Mouse (Mus musculus) neural tube, embryonic 13.5 days (tissue): ENCODE data around the gene Usp45. TPM values are rescaled to one million over a fixed set of nuclear protein-coding genes. Genes with fewer than 3 reads are reported as not detected.
"Not testable (repeated sequence)": the region's sequence is repeated elsewhere in the genome, so short reads cannot be mapped to it uniquely, and the experiment has no call there.

Experiments used
- ATAC-seq: fragments of 200-750 bp; cut with Nextera tagmentation; 2 replicates; pipeline ENCODE4 v1.8.0; 2017; ENCODE audit warnings: low read depth, mild to moderate bottlenecking, moderate TSS enrichment, moderate library complexity
- H3K27ac ChIP-seq: fragments of 300-500 bp; sonication (generic); replicated peaks from 2 replicates; pipeline ENCODE4 v1.5.1; 2015; ENCODE audit warnings: moderate library complexity, mild to moderate bottlenecking, inconsistent platforms
- H3K27me3 ChIP-seq: fragments of 300-500 bp; sonication (generic); 2 replicates; pipeline ENCODE4 v1.6.1; 2015; ENCODE audit warnings: mild to moderate bottlenecking, inconsistent platforms
- H3K36me3 ChIP-seq: fragments of 300-500 bp; sonication (generic); 2 replicates; pipeline ENCODE4 v1.6.1; 2015; ENCODE audit warnings: mild to moderate bottlenecking, inconsistent platforms
- H3K4me1 ChIP-seq: fragments of 300-500 bp; sonication (generic); replicated peaks from 2 replicates; pipeline ENCODE4 v1.6.1; 2015; ENCODE audit warnings: inconsistent platforms
- H3K4me2 ChIP-seq: fragments of 300-500 bp; sonication (generic); 2 replicates; pipeline ENCODE4 v1.6.1; 2015; ENCODE audit warnings: inconsistent platforms, mild to moderate bottlenecking, moderate library complexity
- H3K4me3 ChIP-seq: fragments of 300-500 bp; sonication (generic); 2 replicates; pipeline ENCODE4 v1.5.1; 2015; ENCODE audit warnings: mild to moderate bottlenecking, inconsistent platforms
- H3K9ac ChIP-seq: fragments of 300-500 bp; sonication (generic); 2 replicates; pipeline ENCODE4 v1.6.1; 2015; ENCODE audit warnings: moderate library complexity, mild to moderate bottlenecking, inconsistent platforms
- H3K9me3 ChIP-seq: fragments of 300-500 bp; sonication (generic); 2 replicates; pipeline ENCODE4 v1.6.1; 2016; ENCODE audit warnings: inconsistent platforms
- WGBS: fragments of 180-500 bp; shearing (Covaris S2); methylation state at CpG from one replicate; pipeline ENCODE4 v1.1.7; 2015; 5-methylcytosine and 5-hydroxymethylcytosine counted together
- polyA plus RNA-seq: library from polyadenylated mRNA; unstranded; fragments of >200 nt; fragmentation: Nextera tagmentation; extraction: Ambion mirVana; gene quantifications from 2 replicates; pipeline ENCODE4 v1.2.1, GENCODE M21; 2015

Usp45 gene
- polyA plus RNA-seq: 6.5 and 8.4 TPM in 2 replicates

- H3K4me2 ChIP-seq: peak within 1 kb of the TSS; percentile 61
- peak within 1 kb of the TSS; percentile 51 for H3K4me3 ChIP-seq
- peak; percentile 95 for ATAC-seq
- H3K4me1 ChIP-seq: peaks cover 6% of the 10 kb centered on the region
- H3K27ac ChIP-seq: peak within 1 kb of the TSS; percentile 34
- no peaks in the 10 kb centered on the region for H3K27me3 ChIP-seq
- WGBS: 3% methylated on average over 17 of the region's 17 CpGs
- H3K9ac ChIP-seq: peak within 1 kb of the TSS; percentile 74
- no peaks in the 10 kb centered on the region for H3K36me3 ChIP-seq
- H3K9me3 ChIP-seq: no peaks in the 10 kb centered on the region
These were observed at the start of gene Usp45, which contains the start of gene Tstd3 for GRCm38 (mm10) chr4:21766863-21767304. TSS of gene Usp45 (plus strand) at chr4:21767156. TSS of gene Tstd3 (minus strand) at chr4:21767212.

GRCm38 (mm10) chr4:21722752-21723334 is 44.1 kb upstream of the Usp45 start:
- Histone ChIP-seq H3K9me3 (no peaks in the 10 kb centered on the region), H3K27ac (no peak overlapping the region), H3K27me3 (no peaks in the 10 kb centered on the region), H3K4me1 (no peaks in the 10 kb centered on the region), H3K9ac (no peak overlapping the region), H3K4me2 (no peak overlapping the region), H3K36me3 (no peaks in the 10 kb centered on the region), H3K4me3 (no peak overlapping the region)
- ATAC-seq: no peak
- 50% methylated on average over 7 of the region's 7 CpGs for WGBS

GRCm38 (mm10) chr4:21726912-21727614 is 39.9 kb upstream of the Usp45 start:
- no peaks in the 10 kb centered on the region for H3K36me3 ChIP-seq
- H3K9me3 ChIP-seq: no peaks in the 10 kb centered on the region
- peak overlapping the region; percentile 88 for H3K9ac ChIP-seq
- peaks cover 14% of the 10 kb centered on the region for H3K4me1 ChIP-seq
- peak overlapping the region; percentile 60 for H3K4me3 ChIP-seq
- peak overlapping the region; percentile 80 for H3K4me2 ChIP-seq
- no peaks in the 10 kb centered on the region for H3K27me3 ChIP-seq
- peak; percentile 82 for ATAC-seq
- WGBS: under 1% methylated on average over 22 of the region's 22 CpGs
- H3K27ac ChIP-seq: peak overlapping the region; percentile 88

DNA sequence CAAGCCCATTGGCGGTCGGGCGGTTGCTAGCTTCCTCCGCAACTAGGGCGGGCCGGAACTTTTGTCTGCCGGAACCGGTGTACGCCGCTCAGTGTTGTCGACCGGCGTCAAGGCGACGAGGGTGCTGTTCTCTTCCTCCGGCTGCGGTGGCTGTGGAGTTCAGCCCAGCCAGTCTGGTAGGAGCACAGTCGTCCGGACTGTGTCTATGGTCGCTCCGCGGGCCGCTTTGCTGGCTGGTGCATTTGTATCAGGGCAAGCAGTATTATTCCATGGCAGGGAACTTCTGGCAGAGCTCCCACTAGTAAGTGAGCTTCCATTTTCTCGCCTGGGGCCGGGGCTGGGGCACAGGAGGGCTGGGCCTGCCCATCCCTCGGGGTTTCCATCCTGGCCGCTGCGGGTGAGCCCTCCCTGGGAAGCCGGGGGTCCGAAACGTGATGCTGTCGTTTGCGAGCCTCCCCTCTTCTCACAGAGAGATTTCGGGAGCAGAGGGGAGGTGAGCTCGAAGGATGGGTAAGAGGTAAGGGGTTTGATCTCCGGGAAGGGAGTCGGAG is 39.3 kb upstream of the Usp45 start, which contains the start of gene Ccnc:
Gene Ccnc, plus strand, starts transcription at position 87 of the 551 bp plus-strand sequence.
- 1% methylated on average over 37 of the region's 37 CpGs for WGBS
- no peaks in the 10 kb centered on the region for H3K27me3 ChIP-seq
- H3K9ac ChIP-seq: peak within 1 kb of the TSS; percentile 88
- H3K4me2 ChIP-seq: peak within 1 kb of the TSS; percentile 80
- peaks cover 14% of the 10 kb centered on the region for H3K4me1 ChIP-seq
- peaks cover under 1% of the 10 kb centered on the region for H3K36me3 ChIP-seq
- ATAC-seq: peak; percentile 98
- peak within 1 kb of the TSS; percentile 88 for H3K27ac ChIP-seq
- peak within 1 kb of the TSS; percentile 60 for H3K4me3 ChIP-seq
- no peaks in the 10 kb centered on the region for H3K9me3 ChIP-seq

- no peak overlapping the region for H3K27ac ChIP-seq
- no peak for ATAC-seq
- H3K4me1 ChIP-seq: no peaks in the 10 kb centered on the region
- no peak overlapping the region for H3K4me2 ChIP-seq
- H3K9me3 ChIP-seq: no peaks in the 10 kb centered on the region
- H3K36me3 ChIP-seq: peaks cover 57% of the 10 kb centered on the region
- no peak overlapping the region for H3K4me3 ChIP-seq
- no peaks in the 10 kb centered on the region for H3K27me3 ChIP-seq
- 92% methylated on average over 4 of the region's 4 CpGs for WGBS
- H3K9ac ChIP-seq: no peak overlapping the region
These were observed 27.8 kb upstream of the Usp45 start for GRCm38 (mm10) chr4:21739169-21739568.

DNA sequence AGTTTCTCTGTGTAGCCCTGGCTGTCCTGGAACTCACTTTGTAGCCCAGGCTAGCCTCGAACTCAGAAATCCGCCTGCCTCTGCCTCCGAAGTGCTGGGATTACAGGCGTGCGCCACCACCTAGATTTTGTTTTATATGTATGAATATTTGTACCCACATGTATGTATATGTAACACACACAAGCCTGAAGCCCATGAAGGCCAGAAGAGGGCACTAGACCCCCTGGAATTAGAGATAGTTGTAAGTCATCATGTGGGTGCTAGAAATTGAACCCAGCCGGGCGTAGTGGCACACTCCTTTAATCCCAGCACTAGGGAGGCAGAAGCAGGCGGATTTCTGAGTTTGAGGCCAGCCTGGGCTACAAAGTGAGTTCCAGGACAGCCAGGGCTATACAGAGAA is 22.8 kb upstream of the Usp45 start:
- not testable (repeated sequence) for H3K27me3 ChIP-seq, H3K4me3 ChIP-seq, H3K4me1 ChIP-seq, H3K27ac ChIP-seq, ATAC-seq, H3K9ac ChIP-seq, H3K4me2 ChIP-seq, H3K9me3 ChIP-seq
- 97% methylated on average over 8 of the region's 8 CpGs for WGBS
- H3K36me3 ChIP-seq: peaks cover 39% of the 10 kb centered on the region

DNA sequence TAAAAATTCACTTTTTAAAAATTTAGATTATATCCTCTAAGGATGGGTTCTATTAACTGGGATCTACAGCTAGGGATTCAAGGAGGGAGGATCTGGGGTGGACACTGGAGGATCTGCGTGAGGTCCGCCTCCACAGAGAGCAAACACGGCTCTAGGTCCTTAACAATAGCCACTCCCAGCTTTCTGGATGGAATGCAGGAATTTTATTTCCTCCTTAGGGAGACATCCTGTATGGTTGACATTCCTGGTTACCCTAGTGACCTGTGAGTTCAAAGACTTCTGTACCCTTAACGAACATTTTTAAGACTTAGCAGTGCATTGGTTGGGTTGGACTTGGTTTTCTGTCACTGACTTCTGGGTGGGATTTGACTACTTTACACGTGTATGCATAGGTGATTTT is 21.2 kb upstream of the Usp45 start:
- H3K27me3 ChIP-seq: no peaks in the 10 kb centered on the region
- no peak overlapping the region for H3K4me2 ChIP-seq
- 82% methylated on average over 5 of the region's 5 CpGs for WGBS
- no peaks in the 10 kb centered on the region for H3K4me1 ChIP-seq
- no peak overlapping the region for H3K27ac ChIP-seq
- H3K9me3 ChIP-seq: no peaks in the 10 kb centered on the region
- H3K9ac ChIP-seq: no peak overlapping the region
- peaks cover 34% of the 10 kb centered on the region for H3K36me3 ChIP-seq
- no peak for ATAC-seq
- H3K4me3 ChIP-seq: no peak overlapping the region

DNA sequence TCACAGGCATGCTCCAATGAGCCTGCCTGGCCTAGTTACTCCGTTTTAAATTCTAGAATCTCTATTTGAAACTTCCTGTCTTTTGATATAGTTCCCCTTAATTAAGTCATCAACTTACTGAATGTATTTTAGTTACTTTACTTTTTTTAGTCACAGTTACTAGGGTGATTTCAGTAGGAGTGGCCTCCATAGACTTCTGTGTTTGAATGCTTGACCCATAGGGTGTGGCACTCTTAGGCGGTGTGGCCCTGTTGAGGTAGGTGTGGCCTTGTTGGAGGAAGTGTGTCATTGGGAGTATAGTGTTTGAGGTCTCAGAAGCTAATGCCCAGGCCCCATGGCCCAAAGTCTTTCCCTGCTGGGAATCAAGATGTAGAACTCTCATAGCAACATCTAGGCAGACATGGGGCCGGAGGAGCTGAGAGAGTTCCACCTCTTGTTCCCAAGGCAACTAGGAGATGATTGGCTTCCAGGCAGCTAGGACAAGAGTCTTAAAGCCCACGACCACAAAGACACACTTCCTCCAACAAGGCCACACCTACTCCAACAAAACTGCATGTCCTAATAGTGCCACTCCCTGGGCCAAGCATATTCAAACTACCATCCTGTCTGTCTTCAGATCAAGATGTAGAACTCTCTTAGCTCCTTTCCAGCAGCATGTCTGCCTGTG is 11.7 kb upstream of the Usp45 start:
- 77% methylated on average over 4 of the region's 4 CpGs for WGBS
- H3K4me1 ChIP-seq: no peaks in the 10 kb centered on the region
- no peaks in the 10 kb centered on the region for H3K9me3 ChIP-seq
- no peaks in the 10 kb centered on the region for H3K27me3 ChIP-seq
- H3K9ac ChIP-seq: no peak overlapping the region
- H3K4me2 ChIP-seq: no peak overlapping the region
- peaks cover 40% of the 10 kb centered on the region for H3K36me3 ChIP-seq
- H3K4me3 ChIP-seq: no peak overlapping the region
- no peak overlapping the region for H3K27ac ChIP-seq
- ATAC-seq: no peak

- Histone ChIP-seq H3K27me3 (no peaks in the 10 kb centered on the region), H3K4me2 (no peak overlapping the region), H3K27ac (no peak overlapping the region), H3K9ac (no peak overlapping the region), H3K4me3 (no peak overlapping the region), H3K36me3 (peaks cover 21% of the 10 kb centered on the region), H3K9me3 (no peaks in the 10 kb centered on the region), H3K4me1 (no peaks in the 10 kb centered on the region)
- 63% methylated on average over 1 of the region's 1 CpGs for WGBS
- no peak for ATAC-seq
These were observed 8.1 kb upstream of the Usp45 start for GRCm38 (mm10) chr4:21758860-21759259.

DNA sequence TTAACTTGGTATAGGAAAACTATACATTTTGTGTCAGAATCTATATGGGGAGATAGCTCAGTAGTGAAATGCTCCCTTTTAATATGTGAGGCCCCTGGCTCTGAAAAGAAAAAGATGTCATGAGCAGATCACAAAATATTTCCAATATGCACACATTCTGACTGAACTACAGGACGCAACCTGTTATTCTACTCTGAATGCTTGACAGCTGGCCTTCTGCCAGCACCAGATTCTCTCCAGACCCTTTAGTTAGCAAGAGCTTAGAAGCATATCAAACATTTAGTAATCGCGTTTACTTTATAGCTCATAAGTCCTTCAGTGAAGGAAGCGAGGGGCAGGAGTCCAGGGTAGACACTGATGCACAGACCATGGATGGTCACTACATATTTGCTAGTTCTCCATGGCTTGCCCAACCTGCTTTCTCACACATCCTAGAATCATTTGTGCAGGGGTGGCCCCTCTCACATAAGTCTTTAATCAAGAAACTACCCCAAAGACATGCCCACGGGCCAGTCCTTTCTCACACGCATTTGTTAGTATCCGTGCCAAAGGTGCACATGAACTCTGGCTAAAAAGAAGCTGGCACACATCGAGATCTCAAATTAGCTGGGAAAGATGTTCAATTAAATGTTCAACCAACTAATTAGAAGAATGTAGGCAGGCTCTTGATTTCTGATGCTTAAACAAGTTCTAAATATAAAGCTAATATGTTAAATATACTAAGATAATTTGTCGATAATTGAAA is 5.4 kb upstream of the Usp45 start:
- Histone ChIP-seq H3K4me2 (no peak overlapping the region), H3K9me3 (no peaks in the 10 kb centered on the region), H3K4me1 (peaks cover 6% of the 10 kb centered on the region), H3K4me3 (no peak overlapping the region), H3K36me3 (peaks cover 21% of the 10 kb centered on the region), H3K9ac (no peak overlapping the region), H3K27ac (no peak overlapping the region), H3K27me3 (no peaks in the 10 kb centered on the region)
- ATAC-seq: no peak
- WGBS: 90% methylated on average over 9 of the region's 9 CpGs

- no peak for ATAC-seq
- no peak overlapping the region for H3K9ac ChIP-seq
- no peak overlapping the region for H3K27ac ChIP-seq
- peaks cover 10% of the 10 kb centered on the region for H3K36me3 ChIP-seq
- H3K4me1 ChIP-seq: peaks cover 6% of the 10 kb centered on the region
- no peaks in the 10 kb centered on the region for H3K9me3 ChIP-seq
- 80% methylated on average over 4 of the region's 4 CpGs for WGBS
- no peak overlapping the region for H3K4me3 ChIP-seq
- H3K27me3 ChIP-seq: no peaks in the 10 kb centered on the region
- H3K4me2 ChIP-seq: no peak overlapping the region
These were observed 3.1 kb upstream of the Usp45 start for GRCm38 (mm10) chr4:21763827-21764226.
